8 mouse cellular contexts compared by ENCODE assay signal in genomic region chr4:84109771-84110503, GRCm38 (mm10).
DNase-seq lines count a peak whose midpoint lies in the region; ATAC-seq lines count a peak whose summit lies in the region.

No protein-coding gene starts in this region.

- peaks cover 8% of the 10 kb centered on the region for H3K4me1 ChIP-seq in forebrain, embryonic 13.5 days
- no peaks in the 10 kb centered on the region for H3K4me1 ChIP-seq in forebrain, embryonic 15.5 days
- H3K4me1 ChIP-seq in midbrain, embryonic 14.5 days (ENCODE audit: control insufficient read depth, insufficient read depth, low read length): peaks cover 16% of the 10 kb centered on the region
- H3K4me1 ChIP-seq in heart, embryonic 11.5 days (ENCODE audit: control insufficient read depth, insufficient read depth, low read length): 0 out of 2 replicates have a peak, but pooled peaks cover 2% of the 10 kb centered on the region

- H3K9me3 ChIP-seq in forebrain, embryonic 13.5 days (replicated peaks): no peaks in the 10 kb centered on the region
- H3K9me3 ChIP-seq in forebrain, embryonic 15.5 days: no peaks in the 10 kb centered on the region
- no peaks in the 10 kb centered on the region for H3K9me3 ChIP-seq in midbrain, embryonic 14.5 days (ENCODE audit: control insufficient read depth, low read length)
- H3K9me3 ChIP-seq in heart, embryonic 11.5 days (replicated peaks; ENCODE audit: control insufficient read depth, low read length): no peaks in the 10 kb centered on the region

- no peak overlapping the region for H3K4me2 ChIP-seq in forebrain, embryonic 13.5 days
- H3K4me2 ChIP-seq in forebrain, embryonic 15.5 days (replicated peaks): no peak overlapping the region
- no peak overlapping the region for H3K4me2 ChIP-seq in midbrain, embryonic 14.5 days (ENCODE audit: low read length)
- H3K4me2 ChIP-seq in heart, embryonic 11.5 days: no peak overlapping the region

- DNase-seq in kidney, adult 9 months: peak; percentile 53
- peak; percentile 58 for DNase-seq in midbrain, embryonic 14.5 days
- no peak for DNase-seq in layer of hippocampus, adult 9-11 months
- no peak for DNase-seq in cerebellum, adult 11 months

- peak; percentile 43; the same call in 1 of the 2 replicates for ATAC-seq in forebrain, embryonic 13.5 days
- no peak for ATAC-seq in forebrain, embryonic 15.5 days (replicated peaks)
- 0 out of 2 replicates have a peak, but pooled peaks have one; percentile 29 for ATAC-seq in common myeloid progenitor, adult 5-6 weeks (replicated peaks; ENCODE audit: low read depth, poor library complexity, severe bottlenecking)
- ATAC-seq in midbrain, embryonic 14.5 days (ENCODE audit: low FRiP score, low TSS enrichment): peak; percentile 43; the same call in 1 of the 2 replicates
- ATAC-seq in heart, embryonic 11.5 days (replicated peaks; ENCODE audit: insufficient number of reproducible peaks, low FRiP score, low TSS enrichment): no peak

- H3K4me3 ChIP-seq in forebrain, embryonic 13.5 days: no peak overlapping the region
- H3K4me3 ChIP-seq in forebrain, embryonic 15.5 days: no peak overlapping the region
- H3K4me3 ChIP-seq in midbrain, embryonic 14.5 days (replicated peaks; ENCODE audit: low read depth, low read length): no peak overlapping the region
- H3K4me3 ChIP-seq in heart, embryonic 11.5 days (ENCODE audit: low read depth, low read length): no peak overlapping the region

- no peak overlapping the region for H3K27ac ChIP-seq in forebrain, embryonic 13.5 days
- no peak overlapping the region for H3K27ac ChIP-seq in forebrain, embryonic 15.5 days (replicated peaks)
- 0 out of 2 replicates have a peak overlapping the region, but pooled peaks have one; percentile 3 for H3K27ac ChIP-seq in midbrain, embryonic 14.5 days (replicated peaks; ENCODE audit: low read depth, low read length)
- no peak overlapping the region for H3K27ac ChIP-seq in heart, embryonic 11.5 days (ENCODE audit: low read depth, low read length)

- H3K36me3 ChIP-seq in forebrain, embryonic 13.5 days (ENCODE audit: poor library complexity, severe bottlenecking): no peaks in the 10 kb centered on the region
- no peaks in the 10 kb centered on the region for H3K36me3 ChIP-seq in forebrain, embryonic 15.5 days
- H3K36me3 ChIP-seq in midbrain, embryonic 14.5 days (ENCODE audit: control insufficient read depth, insufficient read depth, low read length): no peaks in the 10 kb centered on the region
- no peaks in the 10 kb centered on the region for H3K36me3 ChIP-seq in heart, embryonic 11.5 days (ENCODE audit: control insufficient read depth, insufficient read depth, low read length)

- no peaks in the 10 kb centered on the region for H3K27me3 ChIP-seq in forebrain, embryonic 13.5 days
- no peaks in the 10 kb centered on the region for H3K27me3 ChIP-seq in forebrain, embryonic 15.5 days
- no peaks in the 10 kb centered on the region for H3K27me3 ChIP-seq in midbrain, embryonic 14.5 days (ENCODE audit: control insufficient read depth, insufficient read depth, low read length)
- H3K27me3 ChIP-seq in heart, embryonic 11.5 days (ENCODE audit: control insufficient read depth, insufficient read depth, low read length): no peaks in the 10 kb centered on the region

- no peak overlapping the region for H3K9ac ChIP-seq in forebrain, embryonic 13.5 days
- no peak overlapping the region for H3K9ac ChIP-seq in forebrain, embryonic 15.5 days (replicated peaks)
- H3K9ac ChIP-seq in midbrain, embryonic 14.5 days (replicated peaks; ENCODE audit: low read length): no peak overlapping the region
- no peak overlapping the region for H3K9ac ChIP-seq in heart, embryonic 11.5 days (ENCODE audit: low read depth, low read length)

- 9% methylated on average over 12 of the region's 12 CpGs for WGBS in forebrain, embryonic 13.5 days
- WGBS in forebrain, embryonic 15.5 days: 21% methylated on average over 12 of the region's 12 CpGs
- 4% methylated on average over 12 of the region's 12 CpGs for WGBS in midbrain, embryonic 14.5 days
- 21% methylated on average over 12 of the region's 12 CpGs for WGBS in heart, embryonic 11.5 days (ENCODE audit: insufficient replicate concordance)

Comparison
In these comparisons a context has a peak if more than half of its experiments do, and no peak if none do; other contexts are left out.
1. ATAC-seq: peak in forebrain, embryonic 13.5 days (single experiment), common myeloid progenitor, adult 5-6 weeks (single experiment) and midbrain, embryonic 14.5 days (single experiment); none in forebrain, embryonic 15.5 days (single experiment) and heart, embryonic 11.5 days (single experiment).
2. DNase-seq: peak in kidney, adult 9 months (single experiment) and midbrain, embryonic 14.5 days (single experiment); none in layer of hippocampus, adult 9-11 months (single experiment) and cerebellum, adult 11 months (single experiment).